Mouse (Mus musculus) erythroblast, embryonic 14.5 days (primary cell): ENCODE data around the gene Zfp948.

ENCODE experiments used
- GATA1 ChIP-seq: IDR thresholded peaks from 2 replicates; pipeline ENCODE4 v1.6.1; 2012; ENCODE audit warnings: low read length, inconsistent platforms, mixed read lengths
- TAL1 ChIP-seq: IDR thresholded peaks from 3 replicates; pipeline ENCODE4 v1.6.1; 2012; ENCODE audit warnings: low read length, inconsistent platforms, mixed read lengths

- TF ChIP-seq GATA1: no peak
- no peak for TF ChIP-seq TAL1
These were observed 31.5 kb upstream of the Zfp948 start, which contains the start of gene Zfp52 for GRCm38 (mm10) chr17:21535096-21536001.
